Comparison of ENCODE assay signal across 8 mouse cellular contexts in the genomic region with DNA sequence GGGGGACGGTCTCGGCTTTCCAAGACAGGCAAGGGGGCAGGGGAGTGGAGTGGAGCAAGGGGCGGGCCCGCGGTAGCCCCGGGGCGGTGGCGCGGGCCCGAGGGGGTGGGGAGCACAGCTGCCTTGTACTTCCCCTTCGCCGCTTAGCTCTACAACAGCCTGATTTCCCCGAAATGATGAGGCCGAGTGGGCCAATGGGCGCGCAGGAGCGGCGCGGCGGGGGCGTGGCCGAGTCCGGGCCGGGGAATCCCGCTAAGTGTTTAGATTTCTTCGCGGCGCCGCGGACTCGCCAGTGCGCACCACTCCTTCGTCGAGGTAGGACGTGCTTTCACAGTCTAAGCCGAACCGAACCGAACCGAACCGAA. TPM values are rescaled to one million over a fixed set of nuclear protein-coding genes. Genes with fewer than 3 reads are reported as not detected.
DNase-seq lines count a peak whose midpoint lies in the region; ATAC-seq and TF ChIP-seq lines count a peak whose summit lies in the region.

Gene Irf1 (plus strand): TSS at position 255 of the 365 bp plus-strand sequence.

- H3K9me3 ChIP-seq in CH12.LX (replicated peaks; ENCODE audit: low read length): no peaks in the 10 kb centered on the region
- H3K9me3 ChIP-seq in forebrain, embryonic 11.5 days (ENCODE audit: control insufficient read depth, low read length): no peaks in the 10 kb centered on the region
- no peaks in the 10 kb centered on the region for H3K9me3 ChIP-seq in heart, embryonic 15.5 days (replicated peaks)
- no peaks in the 10 kb centered on the region for H3K9me3 ChIP-seq in liver, embryonic 13.5 days (replicated peaks)
- no peaks in the 10 kb centered on the region for H3K9me3 ChIP-seq in stomach, embryonic 15.5 days

- H3K79me2 ChIP-seq in CH12.LX (replicated peaks; ENCODE audit: control insufficient read depth, extremely low read depth, insufficient read depth, poor library complexity, severe bottlenecking): peaks cover 44% of the 10 kb centered on the region

- dilution Hi-C loops in CH12.LX (cut with MboI; ENCODE audit: extremely low pct_ligation_motif_present, extremely low pct_unique_long_range_greater_than_20kb, low sequenced_read_pairs): no loop called here

- peak within 1 kb of the TSS; percentile 94 for H3K27ac ChIP-seq in CH12.LX (ENCODE audit: insufficient read depth, low read depth)
- no peak within 1 kb of the TSS for H3K27ac ChIP-seq in forebrain, embryonic 11.5 days (ENCODE audit: low read depth, low read length)
- peak within 1 kb of the TSS; percentile 86 for H3K27ac ChIP-seq in heart, embryonic 15.5 days
- H3K27ac ChIP-seq in liver, embryonic 13.5 days: peak within 1 kb of the TSS; percentile 63
- peak within 1 kb of the TSS; percentile 90 for H3K27ac ChIP-seq in stomach, embryonic 15.5 days

- H3K4me1 ChIP-seq in CH12.LX (ENCODE audit: control insufficient read depth in 1 of 2, insufficient read depth in 2 of 2): peaks cover 33 to 73% of the 10 kb centered on the region in 2 experiments
- H3K4me1 ChIP-seq in forebrain, embryonic 11.5 days (replicated peaks; ENCODE audit: control insufficient read depth, insufficient read depth, low read length): peaks cover 3% of the 10 kb centered on the region; the same call in 1 of the 2 replicates
- H3K4me1 ChIP-seq in heart, embryonic 15.5 days (replicated peaks): peaks cover 11% of the 10 kb centered on the region
- peaks cover 30% of the 10 kb centered on the region for H3K4me1 ChIP-seq in liver, embryonic 13.5 days (replicated peaks)
- H3K4me1 ChIP-seq in stomach, embryonic 15.5 days: peaks cover 12% of the 10 kb centered on the region; the same call in 1 of the 2 replicates

- peak within 1 kb of the TSS; percentile 78 for H3K9ac ChIP-seq in CH12.LX (ENCODE audit: insufficient read depth, low read depth)
- peak within 1 kb of the TSS; percentile 64 for H3K9ac ChIP-seq in forebrain, embryonic 11.5 days (ENCODE audit: low read length)
- peak within 1 kb of the TSS; percentile 81 for H3K9ac ChIP-seq in heart, embryonic 15.5 days
- H3K9ac ChIP-seq in liver, embryonic 13.5 days: peak within 1 kb of the TSS; percentile 66
- H3K9ac ChIP-seq in stomach, embryonic 15.5 days: peak within 1 kb of the TSS; percentile 73

- under 1% methylated on average over 40 of the region's 40 CpGs for WGBS in forebrain, embryonic 11.5 days
- under 1% methylated on average over 40 of the region's 40 CpGs for WGBS in heart, embryonic 15.5 days
- WGBS in liver, embryonic 13.5 days (ENCODE audit: insufficient replicate concordance): under 1% methylated on average over 40 of the region's 40 CpGs
- under 1% methylated on average over 40 of the region's 40 CpGs for WGBS in stomach, embryonic 15.5 days

- TF ChIP-seq RAD21 in CH12.LX (IDR thresholded peaks at IDR 0.05; ENCODE audit: low read depth, low read length): no peak

- peak; percentile 97 for DNase-seq in CH12.LX (ENCODE audit: extremely low read depth)
- DNase-seq in c-Kit-positive CD71-positive TER-119-negative erythroid progenitor cells, embryonic 14.5 days (ENCODE audit: low read depth): peak; percentile 86
- peak; percentile 92 for DNase-seq in forebrain, embryonic 11.5 days (ENCODE audit: low spot score)
- peak; percentile 92 to 96 for DNase-seq in kidney, postnatal 25 days
- peak; percentile 74 for DNase-seq in liver, embryonic 13.5 days
- DNase-seq in natural killer cell, adult 2 months (ENCODE audit: low spot score in 2 of 2): peak; percentile 97 to 98

- H3K4me2 ChIP-seq in CH12.LX (ENCODE audit: insufficient read depth, low read depth, poor library complexity, severe bottlenecking): peak within 1 kb of the TSS; percentile 94
- peak within 1 kb of the TSS; percentile 94 for H3K4me2 ChIP-seq in forebrain, embryonic 11.5 days (ENCODE audit: low read depth, low read length, severe bottlenecking)
- H3K4me2 ChIP-seq in heart, embryonic 15.5 days: peak within 1 kb of the TSS; percentile 89
- H3K4me2 ChIP-seq in liver, embryonic 13.5 days: peak within 1 kb of the TSS; percentile 88
- H3K4me2 ChIP-seq in stomach, embryonic 15.5 days: peak within 1 kb of the TSS; percentile 87

- no peaks in the 10 kb centered on the region for H3K27me3 ChIP-seq in CH12.LX (replicated peaks)
- H3K27me3 ChIP-seq in forebrain, embryonic 11.5 days (ENCODE audit: control insufficient read depth, insufficient read depth, low read length): peaks cover 5% of the 10 kb centered on the region; the same call in 1 of the 2 replicates
- H3K27me3 ChIP-seq in heart, embryonic 15.5 days: no peaks in the 10 kb centered on the region
- peaks cover 43% of the 10 kb centered on the region for H3K27me3 ChIP-seq in liver, embryonic 13.5 days
- H3K27me3 ChIP-seq in stomach, embryonic 15.5 days (replicated peaks): no peaks in the 10 kb centered on the region

- ATAC-seq in forebrain, embryonic 11.5 days (replicated peaks; ENCODE audit: low FRiP score): peak; percentile 95
- ATAC-seq in heart, embryonic 15.5 days (replicated peaks; ENCODE audit: insufficient number of reproducible peaks, insufficient read depth, low FRiP score, low read depth): peak; percentile 89
- ATAC-seq in liver, embryonic 13.5 days (ENCODE audit: low read depth): peak; percentile 82
- peak; percentile 92 for ATAC-seq in stomach, embryonic 15.5 days (ENCODE audit: insufficient read depth, low FRiP score, low read depth)

- TF ChIP-seq POLR2A in CH12.LX (IDR thresholded peaks at IDR 0.05; ENCODE audit: low read depth, low read length): peak; percentile 98

- no peak for TF ChIP-seq CTCF in CH12.LX (conservative IDR thresholded peaks at IDR 0.05 in 1 of 2, IDR thresholded peaks at IDR 0.05 in 1 of 2; ENCODE audit: low read depth in 2 of 2, low read length in 2 of 2)

- in situ Hi-C loops in CH12.LX (cut with MboI; ENCODE audit: low pct_ligation_motif_present, low pct_unique_long_range_greater_than_20kb, low sequenced_read_pairs): no loop called here

- no peak; the same call in 1 of the 2 replicates for TF ChIP-seq EP300 in CH12.LX (IDR thresholded peaks at IDR 0.05; ENCODE audit: low read length)

- H3K4me3 ChIP-seq in CH12.LX (replicated peaks in 1 of 3; ENCODE audit: low read depth in 2 of 3, low read length in 2 of 3, poor library complexity in 1 of 3): peak within 1 kb of the TSS; percentile 77 to 98 (median 93)
- H3K4me3 ChIP-seq in forebrain, embryonic 11.5 days (ENCODE audit: low read depth, low read length): peak within 1 kb of the TSS; percentile 65
- H3K4me3 ChIP-seq in heart, embryonic 15.5 days: peak within 1 kb of the TSS; percentile 91
- peak within 1 kb of the TSS; percentile 68 for H3K4me3 ChIP-seq in liver, embryonic 13.5 days (replicated peaks)
- H3K4me3 ChIP-seq in stomach, embryonic 15.5 days (replicated peaks): peak within 1 kb of the TSS; percentile 92

- H3K36me3 ChIP-seq in CH12.LX (replicated peaks in 1 of 2; ENCODE audit: control insufficient read depth in 1 of 2, insufficient read depth in 1 of 2, low read length in 1 of 2): peaks cover 34 to 36% of the 10 kb centered on the region in 2 experiments
- no peaks in the 10 kb centered on the region for H3K36me3 ChIP-seq in forebrain, embryonic 11.5 days (ENCODE audit: control insufficient read depth, insufficient read depth, low read length)
- peaks cover 10% of the 10 kb centered on the region for H3K36me3 ChIP-seq in heart, embryonic 15.5 days
- H3K36me3 ChIP-seq in liver, embryonic 13.5 days: peaks cover 15% of the 10 kb centered on the region
- no peaks in the 10 kb centered on the region for H3K36me3 ChIP-seq in stomach, embryonic 15.5 days

TF ChIP-seq in CH12.LX, 34 proteins besides CTCF, POLR2A, EP300 and RAD21 (continues in another document):
- peak; percentile 97 for TF ChIP-seq ZMIZ1 (IDR thresholded peaks at IDR 0.05; ENCODE audit: low read depth, low read length)
- 0 out of 2 replicates have a peak, but pooled peaks have one; percentile 9 for TF ChIP-seq MAX (IDR thresholded peaks at IDR 0.05; ENCODE audit: low read length)
- peak; percentile 67 for TF ChIP-seq IRF4 (IDR thresholded peaks at IDR 0.05; ENCODE audit: low read depth, low read length)
- TF ChIP-seq PAX5 (IDR thresholded peaks at IDR 0.05; ENCODE audit: low read length): no peak
- TF ChIP-seq TCF12 (IDR thresholded peaks at IDR 0.05; ENCODE audit: low read depth, low read length): peak; percentile 97
- TF ChIP-seq SIN3A (IDR thresholded peaks at IDR 0.05; ENCODE audit: low read length): peak; percentile 76; the same call in 1 of the 2 replicates
- TF ChIP-seq ETS1 (conservative IDR thresholded peaks at IDR 0.05; ENCODE audit: low read depth, low read length): peak; percentile 73
- no peak for TF ChIP-seq JUND (conservative IDR thresholded peaks at IDR 0.05; ENCODE audit: low read depth, low read length)
- 0 out of 2 replicates have a peak, but pooled peaks have one; percentile 7 for TF ChIP-seq UBTF (IDR thresholded peaks at IDR 0.05; ENCODE audit: low read depth, low read length)
- TF ChIP-seq ZKSCAN1 (IDR thresholded peaks at IDR 0.05; ENCODE audit: borderline replicate concordance, low read depth, low read length): no peak
- TF ChIP-seq E2F4 (IDR thresholded peaks at IDR 0.05; ENCODE audit: insufficient replicate concordance, low read depth, low read length): peak; percentile 58; the same call in 1 of the 2 replicates
- peak; percentile 60 for TF ChIP-seq MEF2A (IDR thresholded peaks at IDR 0.05; ENCODE audit: borderline replicate concordance, low read depth, low read length)
- TF ChIP-seq SMC3 (IDR thresholded peaks at IDR 0.05; ENCODE audit: low read depth, low read length): no peak
- peak; percentile 86 for TF ChIP-seq TBP (conservative IDR thresholded peaks at IDR 0.05; ENCODE audit: low read depth, low read length)
- peak; percentile 68 for TF ChIP-seq NRF1 (IDR thresholded peaks at IDR 0.05; ENCODE audit: low read depth, low read length)
- TF ChIP-seq USF1 (IDR thresholded peaks at IDR 0.05; ENCODE audit: low read depth, low read length): peak; percentile 54; the same call in 1 of the 2 replicates
- peak; percentile 30; the same call in 1 of the 2 replicates for TF ChIP-seq HCFC1 (IDR thresholded peaks at IDR 0.05; ENCODE audit: low read depth, low read length)
- peak; percentile 90 for TF ChIP-seq CHD2 (IDR thresholded peaks at IDR 0.05; ENCODE audit: low read length)
- peak; percentile 85 for TF ChIP-seq MAZ (IDR thresholded peaks at IDR 0.05; ENCODE audit: low read depth, low read length)
- no peak for TF ChIP-seq GABPA (IDR thresholded peaks at IDR 0.05; ENCODE audit: insufficient replicate concordance, low read depth, low read length)

RNA-seq across cellular contexts. Expression of gene Irf1, which starts in this region (rescaled TPM):
- total RNA-seq in CH12.LX (2012; rRNA removed): 46.4 and 64.9 TPM in 2 replicates
- 19.8 and 23.6 TPM in 2 replicates for total RNA-seq in CH12.LX (2014; rRNA removed)
- polyA plus RNA-seq in CH12.LX (2012; ENCODE audit: insufficient read length, low read depth): 17.8 and 18.2 TPM in 2 replicates
- 4.0 and 4.3 TPM in 2 replicates for polyA plus RNA-seq in forebrain, embryonic 11.5 days (2014; fragmentation: Nextera tagmentation; extraction: Ambion mirVana)
- 10.2 and 24.9 TPM in 2 replicates for polyA plus RNA-seq in heart, embryonic 15.5 days (2015; fragmentation: Nextera tagmentation; extraction: Ambion mirVana)
- polyA plus RNA-seq in liver, embryonic 13.5 days (2015; fragmentation: Nextera tagmentation; extraction: Ambion mirVana): 6.7 and 8.1 TPM in 2 replicates
- 27.6 and 27.9 TPM in 2 replicates for polyA plus RNA-seq in stomach, embryonic 15.5 days (2015; fragmentation: Nextera tagmentation; extraction: Ambion mirVana)
